Comparison of ENCODE assay signal across 9 mouse cellular contexts in the genomic region with DNA sequence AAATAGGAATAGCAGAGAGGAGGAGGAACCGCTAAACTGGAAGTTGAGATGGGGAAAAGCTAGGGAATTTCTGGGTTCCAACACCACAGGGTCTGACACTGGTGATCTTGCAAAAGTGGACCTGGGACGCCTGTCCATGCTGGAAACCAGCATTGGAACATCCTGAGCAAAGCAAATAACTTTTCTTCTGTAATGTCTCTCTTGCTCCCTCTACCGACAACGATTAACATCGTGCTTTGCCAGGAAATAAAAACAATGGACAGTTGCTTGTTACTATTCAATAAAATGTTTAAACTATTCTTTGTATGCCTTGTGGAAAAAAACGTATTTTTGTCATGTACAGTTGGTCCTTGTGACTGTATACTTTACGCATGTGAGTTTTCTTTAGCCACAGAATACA.
DNase-seq lines count a peak whose midpoint lies in the region; ATAC-seq and TF ChIP-seq lines count a peak whose summit lies in the region.
"Had no signal": no experiment of that assay in that cellular context is flagged by ENCODE, and none has a peak within 500 bp of the region (broad histone marks: within the 10 kb centered on the region; RNA-seq: fewer than 3 reads in every experiment).

No protein-coding gene starts in this region.

- no peak overlapping the region for H3K9ac ChIP-seq in intestine, postnatal 0 days (ENCODE audit: low read depth, low read length)
- no peak overlapping the region for H3K9ac ChIP-seq in intestine, embryonic 16.5 days (ENCODE audit: low read depth, low read length)
- H3K9ac ChIP-seq in embryonic facial prominence, embryonic 14.5 days (ENCODE audit: low read depth, low read length), result no peak overlapping the region
- H3K9ac ChIP-seq: hindbrain, embryonic 15.5 days had no signal

- 35% methylated on average over 7 of the region's 7 CpGs for WGBS in intestine, postnatal 0 days
- 38% methylated on average over 7 of the region's 7 CpGs for WGBS in intestine, embryonic 16.5 days
- WGBS in embryonic facial prominence, embryonic 14.5 days, result 42% methylated on average over 7 of the region's 7 CpGs

- peak; percentile 78 for DNase-seq in 3T3-L1 (ENCODE audit: low read depth, low spot score)
- peak; percentile 24 for DNase-seq in embryonic facial prominence, embryonic 14.5 days (ENCODE audit: low spot score)
- no peak for DNase-seq in thymus, adult 18-20 months
- DNase-seq in spleen, postnatal 4 days (ENCODE audit: low spot score in 2 of 2), result no peak

- H3K4me1 ChIP-seq in intestine, postnatal 0 days (replicated peaks; ENCODE audit: control insufficient read depth, insufficient read depth, low read length), result no peaks in the 10 kb centered on the region
- H3K4me1 ChIP-seq in intestine, embryonic 16.5 days (ENCODE audit: control insufficient read depth, insufficient read depth, low read length), result no peaks in the 10 kb centered on the region
- no peaks in the 10 kb centered on the region for H3K4me1 ChIP-seq in E14TG2a.4 (replicated peaks; ENCODE audit: low read depth, low read length)
- H3K4me1 ChIP-seq in embryonic facial prominence, embryonic 14.5 days (ENCODE audit: control insufficient read depth, insufficient read depth, low read length), result no peaks in the 10 kb centered on the region
- H3K4me1 ChIP-seq: hindbrain, embryonic 15.5 days had no signal

- H3K27me3 ChIP-seq in intestine, postnatal 0 days (replicated peaks; ENCODE audit: control insufficient read depth, insufficient read depth, low read length), result no peaks in the 10 kb centered on the region
- no peaks in the 10 kb centered on the region for H3K27me3 ChIP-seq in intestine, embryonic 16.5 days (replicated peaks; ENCODE audit: control insufficient read depth, insufficient read depth, low read length)
- no peaks in the 10 kb centered on the region for H3K27me3 ChIP-seq in E14TG2a.4 (ENCODE audit: insufficient read depth, low read length)
- H3K27me3 ChIP-seq in embryonic facial prominence, embryonic 14.5 days (replicated peaks; ENCODE audit: control insufficient read depth, insufficient read depth, low read length), result no peaks in the 10 kb centered on the region
- H3K27me3 ChIP-seq: hindbrain, embryonic 15.5 days had no signal

- no peaks in the 10 kb centered on the region for H3K36me3 ChIP-seq in intestine, postnatal 0 days (ENCODE audit: control insufficient read depth, insufficient read depth)
- H3K36me3 ChIP-seq in intestine, embryonic 16.5 days (ENCODE audit: control insufficient read depth, insufficient read depth, low read length), result no peaks in the 10 kb centered on the region
- H3K36me3 ChIP-seq in E14TG2a.4 (ENCODE audit: insufficient read depth, low read length), result no peaks in the 10 kb centered on the region
- H3K36me3 ChIP-seq in embryonic facial prominence, embryonic 14.5 days (ENCODE audit: control insufficient read depth, insufficient read depth, low read length), result no peaks in the 10 kb centered on the region
- H3K36me3 ChIP-seq: hindbrain, embryonic 15.5 days had no signal

- no peak for ATAC-seq in intestine, postnatal 0 days
- no peak for ATAC-seq in intestine, embryonic 16.5 days
- ATAC-seq in embryonic facial prominence, embryonic 14.5 days (ENCODE audit: low read depth), result no peak
- ATAC-seq in granulocyte monocyte progenitor cell, adult 5-6 weeks (replicated peaks; ENCODE audit: poor library complexity, severe bottlenecking), result no peak; the same call in 1 of the 2 replicates

- H3K9me3 ChIP-seq in intestine, postnatal 0 days (ENCODE audit: control insufficient read depth), result no peaks in the 10 kb centered on the region
- no peaks in the 10 kb centered on the region for H3K9me3 ChIP-seq in intestine, embryonic 16.5 days (ENCODE audit: control insufficient read depth, low read length)
- H3K9me3 ChIP-seq in E14TG2a.4 (ENCODE audit: low read length), result no peaks in the 10 kb centered on the region
- H3K9me3 ChIP-seq in embryonic facial prominence, embryonic 14.5 days (ENCODE audit: control insufficient read depth, low read length), result no peaks in the 10 kb centered on the region
- H3K9me3 ChIP-seq: hindbrain, embryonic 15.5 days had no signal

- H3K4me3 ChIP-seq in intestine, postnatal 0 days (ENCODE audit: low read depth, low read length), result no peak overlapping the region
- no peak overlapping the region for H3K4me3 ChIP-seq in intestine, embryonic 16.5 days (ENCODE audit: low read length)
- no peak overlapping the region for H3K4me3 ChIP-seq in E14TG2a.4 (replicated peaks; ENCODE audit: low read length)
- no peak overlapping the region for H3K4me3 ChIP-seq in embryonic facial prominence, embryonic 14.5 days (ENCODE audit: low read depth, low read length)
- H3K4me3 ChIP-seq: hindbrain, embryonic 15.5 days had no signal

- TF ChIP-seq CTCF in intestine, postnatal 0 days (IDR thresholded peaks at IDR 0.05; ENCODE audit: low read depth), result peak; percentile 66
- peak; percentile 58 for TF ChIP-seq CTCF in E14TG2a.4 (conservative IDR thresholded peaks at IDR 0.05; ENCODE audit: low read length)

- H3K27ac ChIP-seq in intestine, postnatal 0 days (ENCODE audit: low read depth, low read length), result no peak overlapping the region
- H3K27ac ChIP-seq in intestine, embryonic 16.5 days (ENCODE audit: low read length), result no peak overlapping the region
- H3K27ac ChIP-seq in embryonic facial prominence, embryonic 14.5 days (replicated peaks; ENCODE audit: low read depth, low read length), result no peak overlapping the region
- H3K27ac ChIP-seq: hindbrain, embryonic 15.5 days had no signal

- H3K4me2 ChIP-seq in intestine, postnatal 0 days (replicated peaks; ENCODE audit: low read depth), result no peak overlapping the region
- H3K4me2 ChIP-seq in intestine, embryonic 16.5 days (ENCODE audit: low read depth, low read length), result no peak overlapping the region
- H3K4me2 ChIP-seq in embryonic facial prominence, embryonic 14.5 days (ENCODE audit: low read depth, low read length), result no peak overlapping the region
- H3K4me2 ChIP-seq: hindbrain, embryonic 15.5 days had no signal

Comparison
In these comparisons a context has a peak if more than half of its experiments do, and no peak if none do; other contexts are left out.
1. DNase-seq: peak in 3T3-L1 (single experiment) and embryonic facial prominence, embryonic 14.5 days (single experiment); none in thymus, adult 18-20 months (0 of 2) and spleen, postnatal 4 days (0 of 2).